Mouse (Mus musculus): Measurements from ENCODE around the gene Theg. TPM values are rescaled to one million over a fixed set of nuclear protein-coding genes. Genes with fewer than 3 reads are reported as not detected.

The Theg gene
- under 1 TPM in 1 of 4 experiments, not detected in 3; 0.61 TPM for total RNA-seq (2022)

DNA sequence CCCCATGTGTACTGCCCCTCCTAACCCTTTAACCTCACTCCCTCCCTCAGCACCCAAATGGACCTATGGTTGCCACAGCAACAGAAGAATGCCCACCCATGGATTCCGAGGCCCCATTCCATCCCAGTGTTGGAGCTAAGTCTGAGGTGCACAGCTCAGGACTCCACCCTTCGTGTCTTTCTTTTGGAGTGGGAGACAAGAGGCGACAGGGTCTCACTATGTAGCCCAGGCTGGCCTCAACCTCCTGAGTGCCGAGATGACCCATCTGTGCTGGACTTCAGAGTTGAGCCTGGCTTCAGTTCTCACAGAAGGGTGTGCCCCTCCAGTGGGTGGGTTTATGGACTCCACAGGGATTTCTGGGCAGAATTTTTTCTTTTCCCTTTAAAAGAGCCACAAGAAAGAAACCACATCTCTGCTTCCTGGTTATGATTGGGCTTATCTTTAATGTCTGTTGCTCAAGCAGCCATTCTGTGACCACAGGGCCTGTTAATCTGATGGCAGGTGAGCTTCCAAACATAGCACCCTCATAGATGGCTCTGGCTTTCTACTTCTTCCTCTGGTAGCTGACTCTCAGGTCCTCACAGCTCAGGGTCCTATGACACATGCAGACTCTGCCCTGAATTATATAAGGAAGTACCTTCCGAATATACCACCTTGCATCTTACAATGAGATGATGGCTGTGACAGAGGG, at the start of gene Theg:
Theg (minus strand) TSS at position 271 of the 691 bp plus-strand sequence.
- no peak for DNase-seq (ENCODE audit: low spot score in 2 of 2)

DNA sequence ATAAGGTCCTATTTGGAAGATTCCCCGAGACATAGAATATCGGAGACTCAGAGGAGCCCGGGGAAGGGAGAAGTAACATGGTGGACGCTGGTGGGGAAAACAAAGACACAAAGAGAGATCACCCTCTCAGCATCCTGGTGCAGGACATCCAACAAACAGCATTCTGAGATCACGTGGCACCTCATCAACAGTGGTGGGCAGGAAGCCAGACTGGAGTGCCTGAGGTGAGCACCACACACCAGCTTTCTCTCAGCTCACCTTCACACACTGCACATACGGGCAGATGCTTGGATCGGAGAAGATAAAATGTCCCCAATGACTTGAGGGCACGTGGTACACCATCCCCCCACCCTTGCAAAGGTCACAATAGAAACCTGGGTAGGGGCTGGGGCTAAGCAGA, 49.2 kb upstream of the Theg start:
- no peak for DNase-seq (ENCODE audit: low spot score in 2 of 2)

DNA sequence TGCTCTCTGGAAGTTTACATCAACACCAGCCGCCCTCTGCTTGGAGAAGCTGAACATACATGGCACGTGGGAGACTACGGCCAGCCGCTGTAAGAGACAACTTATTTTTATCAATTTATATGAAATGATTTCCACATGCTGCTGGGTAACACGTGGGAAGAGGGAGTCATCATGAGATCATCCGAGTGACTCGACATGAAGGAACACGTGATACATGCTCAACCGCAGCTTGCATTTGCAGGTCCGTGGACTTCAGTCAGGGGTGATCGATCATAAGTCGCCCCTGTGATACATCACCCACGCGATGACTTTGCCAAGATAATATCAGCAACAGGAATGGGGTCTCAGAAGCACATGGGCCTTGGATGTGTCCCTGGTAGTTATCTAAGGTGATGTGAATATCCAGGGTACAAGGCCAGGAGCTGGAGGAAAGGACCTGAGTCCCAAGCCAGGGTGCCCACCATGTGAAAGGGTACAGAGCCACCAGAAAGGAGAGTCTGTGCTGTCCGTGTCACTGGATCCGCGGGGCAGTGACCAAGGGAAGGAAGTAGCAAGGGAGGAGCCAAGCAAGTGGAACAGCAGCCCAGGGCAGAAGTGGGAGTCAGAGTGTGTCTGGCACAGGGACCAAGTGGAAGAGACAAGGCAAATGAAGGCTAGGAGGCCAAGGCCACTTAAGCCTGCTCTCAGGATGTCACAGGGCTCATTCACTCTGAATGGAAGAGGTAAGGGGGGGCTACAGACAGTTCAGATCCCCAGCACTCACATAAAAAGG, 46.1 kb upstream of the Theg start:
- no peak for DNase-seq (ENCODE audit: low spot score in 2 of 2)

DNA sequence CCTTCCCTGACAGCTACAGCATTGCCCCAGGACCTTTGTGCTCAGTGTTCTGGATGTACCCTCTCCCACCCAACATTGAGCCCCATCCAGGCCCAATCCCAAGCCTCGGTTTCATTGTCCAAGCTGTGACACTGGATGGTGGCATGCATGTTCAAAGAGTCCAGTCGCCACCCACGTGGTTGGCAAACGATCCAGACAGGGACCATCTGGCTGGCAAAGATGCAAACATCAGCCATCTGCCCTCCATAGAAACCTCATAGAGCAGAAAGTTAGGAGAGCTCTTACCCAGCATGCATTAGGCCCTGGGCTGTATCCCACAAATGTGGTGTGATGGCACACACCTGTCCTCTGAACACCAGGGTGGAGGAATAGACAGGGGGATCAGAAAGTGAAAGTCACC, 44.3 kb upstream of the Theg start:
- DNase-seq (ENCODE audit: low spot score in 2 of 2): peak; percentile 69 to 84

DNA sequence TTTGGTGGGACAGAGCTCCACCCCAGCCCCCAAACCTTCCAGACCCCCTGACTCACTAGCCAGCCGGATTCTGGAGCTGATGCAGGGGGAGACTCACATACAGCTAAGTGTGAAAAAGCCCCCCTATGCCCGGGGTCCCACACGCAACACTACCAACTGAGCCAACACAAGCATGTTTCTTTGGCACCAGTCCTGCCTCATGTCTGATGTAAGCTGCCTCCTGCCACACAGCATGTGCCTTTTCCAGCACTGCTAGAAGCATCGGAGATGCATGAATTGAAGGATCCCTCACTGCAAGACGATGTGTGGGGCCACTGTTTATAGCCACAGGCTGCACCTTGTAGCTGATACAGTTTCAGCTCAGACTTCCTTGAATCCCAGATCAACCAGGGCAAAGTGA, 41.2 kb upstream of the Theg start:
- no peak for DNase-seq (ENCODE audit: low spot score in 2 of 2)

DNA sequence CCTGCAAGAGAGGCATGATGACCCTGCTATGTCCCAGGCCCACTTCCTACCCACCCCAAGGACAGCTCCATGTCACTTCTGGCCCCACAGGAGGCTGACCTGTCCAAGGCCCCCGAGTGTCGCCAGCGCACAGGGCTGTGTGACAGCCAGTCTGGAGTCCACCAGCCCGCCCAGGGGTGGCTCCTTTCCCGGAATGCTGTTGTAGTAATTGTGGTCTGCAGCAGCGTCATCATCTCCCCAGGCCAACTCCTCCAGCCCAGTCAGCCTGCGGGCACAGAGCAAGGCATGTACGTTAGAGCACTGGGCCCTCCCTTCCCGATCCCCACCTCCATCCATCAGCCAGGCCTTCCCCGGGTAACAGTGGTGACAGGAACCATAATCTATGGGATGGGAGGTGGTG, 39.0 kb upstream of the Theg start:
- no peak for DNase-seq (ENCODE audit: low spot score in 2 of 2)

DNA sequence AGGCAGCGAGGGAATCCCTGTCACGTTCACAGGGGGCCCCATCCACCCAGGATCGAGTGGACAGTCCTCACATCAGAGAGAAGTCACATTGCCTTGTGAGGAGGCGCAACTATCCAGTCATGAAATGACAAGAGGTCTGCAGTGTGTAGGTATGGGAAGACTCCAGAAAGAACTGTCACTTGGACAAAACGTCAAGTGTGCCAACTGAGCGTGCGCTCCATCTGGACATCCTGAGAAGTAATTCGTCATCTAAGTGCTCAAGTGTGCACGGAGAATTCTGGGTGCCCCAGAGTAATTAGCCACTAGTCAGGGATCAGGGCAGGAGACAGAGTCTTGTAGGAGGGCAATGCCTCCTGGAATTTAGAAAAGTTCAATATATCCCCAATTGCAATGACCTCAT, 38.3 kb upstream of the Theg start:
- DNase-seq (ENCODE audit: low spot score in 2 of 2): no peak

DNA sequence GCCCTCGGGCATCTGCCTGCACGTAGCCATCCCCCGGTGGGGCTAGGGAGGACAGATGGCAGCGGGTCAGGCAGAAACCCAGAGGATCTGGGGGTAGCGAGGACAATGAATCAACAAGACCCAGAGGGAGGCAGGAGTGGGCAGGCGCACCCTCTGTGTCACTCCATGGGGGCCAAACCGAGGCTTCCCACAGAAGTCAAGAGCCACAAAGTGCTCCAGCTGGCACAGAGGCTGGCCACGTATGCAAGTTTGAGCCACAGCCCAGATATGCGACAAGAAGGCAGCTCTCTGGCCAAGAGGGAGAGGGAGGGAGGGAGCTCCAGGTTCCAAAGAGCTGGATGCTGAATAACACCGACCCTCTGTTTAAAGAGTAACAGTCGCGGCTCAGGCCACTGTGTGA, 36.8 kb upstream of the Theg start:
- no peak for DNase-seq (ENCODE audit: low spot score in 2 of 2)

DNA sequence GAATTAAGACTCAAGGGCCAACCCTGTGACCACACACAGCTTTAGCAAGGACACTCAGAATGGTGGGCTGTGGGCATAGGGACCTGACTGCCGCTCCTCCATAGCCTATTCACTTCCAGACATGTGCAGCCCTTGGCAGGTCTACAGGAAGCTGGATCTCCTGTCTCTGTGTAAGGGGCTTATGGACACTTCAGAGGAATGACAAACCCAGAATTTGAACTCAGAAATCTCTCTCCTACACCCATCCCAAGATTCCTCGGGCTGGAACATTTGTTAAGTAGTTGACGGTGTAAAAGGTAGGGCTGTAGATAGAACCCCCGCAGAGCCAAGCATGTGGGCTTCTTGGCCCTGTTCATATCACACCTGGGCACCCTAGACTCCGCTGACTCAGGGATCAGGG, 29.2 kb upstream of the Theg start:
- DNase-seq (ENCODE audit: low spot score in 2 of 2): no peak

DNA sequence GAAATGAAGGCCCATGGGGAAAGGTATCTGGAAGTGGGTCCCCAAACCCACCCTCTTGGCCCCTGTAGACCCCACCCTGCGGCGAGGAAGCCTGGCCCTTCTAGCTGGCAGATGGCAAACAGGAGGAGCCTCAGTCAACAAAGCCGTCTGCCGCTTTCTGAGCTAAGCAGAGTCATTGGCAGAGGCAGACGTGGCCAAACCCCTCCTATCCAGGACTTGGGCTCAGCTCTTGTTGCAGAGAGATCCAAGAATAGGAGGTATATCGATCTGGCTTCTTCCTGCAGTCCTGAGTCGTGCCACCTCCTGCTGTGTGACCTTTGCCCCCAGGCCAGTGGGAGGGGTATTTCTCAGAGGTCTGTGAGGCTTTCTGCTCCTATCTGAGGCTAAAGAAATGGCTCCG, 28.7 kb upstream of the Theg start:
- DNase-seq (ENCODE audit: low spot score in 2 of 2): no peak

DNA sequence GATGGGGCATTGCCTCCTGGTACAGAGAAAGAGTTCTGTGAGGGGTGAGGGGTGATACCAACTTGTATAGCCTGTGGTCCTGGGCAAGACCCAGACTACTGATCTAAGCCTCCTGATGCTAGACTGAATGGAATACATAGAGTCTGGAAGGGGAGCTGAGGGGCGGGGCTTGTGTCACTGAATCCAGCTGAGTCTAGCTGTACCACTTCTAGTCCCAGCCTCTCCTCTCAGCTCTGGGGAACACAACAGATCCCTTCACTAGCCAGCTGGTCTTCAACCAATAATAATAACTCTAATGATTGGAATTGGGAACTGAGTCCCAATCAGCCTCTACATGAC, 27.1 kb upstream of the Theg start:
- no peak for DNase-seq (ENCODE audit: low spot score in 2 of 2)

DNA sequence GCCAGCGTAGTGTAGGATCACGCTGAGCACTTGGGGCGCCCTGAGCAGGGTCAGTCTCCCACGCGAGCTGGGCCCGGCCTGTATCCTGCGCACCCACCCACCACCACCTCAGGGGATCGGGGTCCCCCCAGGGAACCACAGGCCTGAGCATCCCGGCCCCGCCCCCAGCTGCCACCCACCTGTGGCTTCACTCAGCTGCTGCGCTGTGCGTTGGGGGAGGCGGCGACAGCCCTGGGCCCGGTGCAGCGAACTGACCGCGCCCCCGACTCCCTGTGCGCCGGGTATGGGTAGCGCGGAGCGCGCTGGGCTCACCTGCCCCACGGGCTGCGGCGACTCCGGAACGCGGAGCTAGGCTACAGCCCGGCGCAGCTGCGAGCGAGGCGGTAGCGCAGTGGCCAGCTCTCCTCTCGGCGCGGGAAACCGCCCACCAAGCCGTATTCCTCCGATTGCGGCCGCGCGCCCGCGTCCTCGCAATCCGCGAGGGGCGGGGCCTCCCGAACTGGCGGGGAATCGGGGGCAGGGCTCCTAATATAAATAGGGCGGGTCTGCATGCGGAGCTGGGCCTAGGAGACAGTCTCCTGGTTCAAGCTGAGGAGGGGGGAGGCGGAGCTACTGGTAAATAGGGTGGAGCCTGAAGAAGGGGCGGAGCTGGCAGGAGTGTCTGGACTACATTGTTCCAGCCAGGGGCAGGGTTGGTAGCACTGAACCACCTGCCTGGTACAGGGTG, 26.6 kb upstream of the Theg start, which contains the start of gene C2cd4c:
C2cd4c (minus strand) TSS at position 448 of the 727 bp plus-strand sequence.
- peak; percentile 62 to 68 for DNase-seq (ENCODE audit: low spot score in 2 of 2)

DNA sequence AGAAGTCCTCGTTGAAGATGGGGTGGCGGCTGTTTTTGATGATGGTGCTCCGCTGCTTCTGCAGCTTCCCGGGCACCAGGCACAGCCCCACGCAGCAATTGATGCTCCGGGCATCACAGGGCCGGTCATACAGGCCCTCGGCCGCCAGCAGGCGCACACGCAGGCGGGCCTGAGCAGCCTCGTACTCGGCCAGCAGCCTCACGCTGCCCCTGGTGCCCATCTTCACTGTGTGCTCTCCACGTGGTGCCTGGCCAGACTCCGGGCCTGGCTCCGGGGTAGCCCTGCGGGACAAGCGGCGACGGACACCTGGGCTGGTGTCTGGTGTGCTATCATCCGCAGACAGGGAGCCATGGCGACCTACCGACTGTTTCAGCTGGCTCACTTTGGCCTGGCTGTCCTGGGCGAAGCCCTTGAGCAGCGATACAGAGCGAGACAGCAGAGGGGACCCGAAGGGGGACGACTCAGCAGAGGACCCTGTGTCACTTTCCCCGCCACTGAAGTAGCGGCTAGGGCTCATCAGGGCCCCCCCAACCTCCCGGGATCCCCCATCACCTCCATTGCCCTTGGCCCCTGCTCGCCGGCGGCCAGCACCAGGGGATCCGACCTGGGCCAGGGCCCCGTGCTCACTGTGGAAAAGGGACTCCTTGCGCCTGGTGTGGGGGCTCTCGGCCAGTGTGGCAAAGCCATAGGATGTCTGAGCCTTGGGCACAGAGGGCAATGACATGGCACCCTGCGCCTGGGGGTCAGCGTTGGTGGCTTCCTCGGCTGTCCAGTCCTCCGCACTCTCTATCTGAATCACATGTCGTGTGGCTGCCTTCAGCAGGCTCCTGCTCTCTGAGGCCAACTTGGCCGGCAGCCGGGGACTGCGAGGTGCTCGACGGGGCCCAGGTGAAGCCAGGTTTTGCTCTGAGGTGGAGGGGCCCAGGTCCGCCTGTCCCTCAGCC, 25.3 kb upstream of the Theg start:
- DNase-seq (ENCODE audit: low spot score in 2 of 2): no peak

DNA sequence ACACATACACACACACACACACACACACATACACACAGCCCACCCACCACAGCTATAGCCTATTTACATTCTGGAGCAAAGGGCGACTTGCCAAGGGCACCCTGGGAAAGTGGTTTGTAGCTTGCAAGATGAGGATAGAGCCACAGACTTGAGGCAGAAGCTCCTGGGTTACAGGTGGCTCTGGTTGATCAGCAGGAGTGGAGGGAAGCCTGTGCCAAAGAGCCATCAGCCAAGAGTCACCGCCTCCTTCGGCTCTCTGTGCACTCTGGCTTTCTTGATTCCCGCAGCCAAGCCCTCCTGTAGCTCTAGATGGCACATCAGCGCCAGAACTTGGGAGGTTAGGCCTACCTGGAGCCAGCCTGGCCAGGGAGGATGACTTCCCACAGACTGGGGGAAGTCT, 24.2 kb upstream of the Theg start:
- DNase-seq (ENCODE audit: low spot score in 2 of 2): no peak

DNA sequence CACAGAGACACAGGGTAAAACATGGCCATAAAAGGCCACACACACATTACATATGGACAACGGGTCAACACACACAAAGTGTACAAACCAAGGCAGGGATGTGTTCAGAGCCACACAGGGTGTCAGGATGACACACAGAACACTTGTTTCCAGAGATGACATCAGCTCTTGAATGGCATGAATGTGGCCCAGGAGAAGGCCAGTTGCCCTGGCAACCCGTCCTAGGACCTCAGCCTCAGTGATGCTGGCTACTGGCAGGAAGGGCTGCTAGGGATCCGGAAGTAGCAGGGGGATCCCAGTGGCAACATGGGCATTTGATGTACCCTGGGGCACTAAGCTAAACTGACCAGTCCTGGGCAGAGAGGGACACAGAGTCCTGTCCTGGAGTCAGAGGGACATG, 22.1 kb upstream of the Theg start:
- no peak for DNase-seq (ENCODE audit: low spot score in 2 of 2)

DNA sequence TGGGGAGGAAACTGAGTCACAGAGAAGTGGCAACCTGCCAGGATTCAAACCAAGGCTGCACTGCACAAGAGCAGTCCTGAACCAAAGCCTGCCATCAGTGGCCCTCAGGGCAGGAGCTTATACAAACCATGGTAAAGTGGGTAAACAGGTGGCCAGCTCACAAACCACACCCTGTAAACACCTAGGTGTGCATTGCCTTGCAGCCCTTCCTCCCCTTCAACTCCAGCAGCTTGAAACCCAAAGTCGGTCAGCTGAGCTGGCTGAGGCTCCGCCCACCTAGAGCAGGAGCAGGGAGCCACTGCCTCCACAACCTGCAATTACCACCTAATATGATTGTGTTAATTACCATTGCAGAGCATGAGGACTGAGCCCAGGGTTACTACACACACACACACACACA, 20.8 kb upstream of the Theg start:
- no peak for DNase-seq (ENCODE audit: low spot score in 2 of 2)

DNA sequence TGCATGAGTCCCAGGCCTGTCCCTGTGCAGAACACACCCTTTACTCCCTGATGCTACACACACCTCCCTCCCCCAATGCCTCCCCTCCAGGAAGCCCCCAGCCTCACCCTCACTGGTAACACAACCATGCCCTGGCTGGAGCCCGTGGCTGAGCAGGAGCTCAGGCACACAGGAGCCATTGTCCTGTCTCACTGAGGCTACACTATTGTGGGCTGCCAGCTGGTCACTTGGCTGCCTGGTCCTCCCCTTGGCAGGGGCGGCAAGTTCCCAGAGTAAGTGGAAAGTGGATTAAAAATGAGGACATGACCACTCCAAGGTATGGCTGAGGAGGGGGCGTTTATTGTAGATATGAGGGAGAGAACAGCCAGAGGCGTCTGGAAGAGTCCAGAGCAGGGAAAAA, 19.4 kb upstream of the Theg start:
- no peak for DNase-seq (ENCODE audit: low spot score in 2 of 2)

DNA sequence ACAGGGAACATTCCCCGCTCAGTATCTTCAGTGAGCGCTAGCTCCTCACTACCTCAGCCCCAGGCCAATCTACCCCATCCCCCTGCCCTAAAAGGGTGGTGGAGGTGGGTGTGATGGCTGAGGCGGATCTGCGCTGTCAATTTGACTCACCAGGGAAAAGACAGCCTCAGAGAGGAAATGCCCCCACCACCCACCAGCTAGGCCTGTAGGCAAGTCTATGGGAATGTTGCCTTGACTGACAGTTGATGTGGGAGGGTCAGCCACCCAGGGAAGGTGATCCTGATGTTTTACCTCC, 10.8 kb upstream of the Theg start:
- DNase-seq (ENCODE audit: low spot score in 2 of 2): no peak

DNA sequence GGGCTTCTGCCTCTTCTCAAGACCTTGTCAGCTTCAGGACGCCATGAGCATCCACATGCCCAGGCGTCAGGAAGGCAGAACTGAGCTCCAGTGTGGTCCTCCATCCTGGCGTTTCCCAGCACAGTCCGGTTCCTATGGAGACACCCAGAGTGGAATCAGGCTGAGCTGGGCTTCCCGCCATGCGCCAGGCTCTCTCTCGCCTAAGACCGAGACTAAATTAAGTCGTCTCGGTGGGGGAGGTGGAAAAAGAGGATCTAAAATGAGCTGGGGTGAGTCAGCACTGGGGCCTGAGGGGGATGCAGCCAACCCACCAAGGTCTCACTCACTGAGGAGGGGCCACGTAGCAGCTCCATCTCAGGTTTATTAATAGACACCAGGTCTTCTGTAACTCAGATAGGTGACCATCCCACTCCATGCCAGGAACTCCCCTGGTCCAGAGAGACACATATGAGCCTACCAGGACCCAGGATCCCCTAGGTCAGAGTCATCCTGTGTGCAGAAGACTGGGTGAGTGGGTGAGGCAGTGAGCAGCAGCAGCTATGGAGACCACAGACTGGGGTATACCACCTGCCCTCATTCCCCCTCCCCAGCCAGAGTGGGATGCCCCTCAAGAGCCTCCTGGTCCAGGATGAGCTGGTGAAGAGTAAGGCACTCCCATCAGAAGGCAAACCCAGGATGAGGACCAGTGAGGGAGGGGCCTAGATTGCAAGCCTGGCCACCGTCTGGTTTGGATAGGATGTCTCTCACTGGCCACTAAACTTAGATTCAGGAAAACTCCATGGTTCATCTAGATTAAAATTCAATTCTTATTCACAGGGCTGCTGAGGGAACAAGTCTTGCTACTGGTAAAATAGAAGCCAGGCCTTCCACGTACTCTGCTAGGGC, 10.2 kb upstream of the Theg start:
- DNase-seq (ENCODE audit: low spot score in 2 of 2): peak; percentile 64 to 70

DNA sequence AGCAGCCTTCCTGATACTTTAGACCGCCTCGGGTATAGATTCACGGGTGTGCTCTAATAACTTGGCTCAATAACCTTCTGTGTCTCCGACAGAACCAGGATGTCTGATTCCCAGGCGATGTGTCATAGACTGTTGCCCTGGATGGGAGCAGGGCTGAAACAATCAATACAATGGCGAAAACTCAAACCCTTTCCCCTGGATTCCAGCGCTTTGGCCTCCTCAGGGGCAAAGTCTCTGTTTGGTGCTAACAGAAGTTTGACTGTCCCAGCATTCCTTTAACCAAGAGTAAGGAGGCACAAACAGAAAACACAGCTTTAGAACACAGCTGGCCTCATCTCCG, 8.4 kb upstream of the Theg start:
- no peak for DNase-seq (ENCODE audit: low spot score in 2 of 2)
